Mouse (Mus musculus) retina, postnatal 7 days (tissue): Measurements from ENCODE around the gene Actl6a.
"Not testable (repeated sequence)": the region's sequence is repeated elsewhere in the genome, so short reads cannot be mapped to it uniquely, and the experiment has no call there.

Experiments used
- DNase-seq: peaks from one replicate; pipeline ENCODE4 v3.0.0-alpha.2; 2012; ENCODE audit warnings: low read depth, low spot score

The Actl6a gene

GRCm38 (mm10) chr3:32705647-32706348, at the start of gene Actl6a:
Actl6a (plus strand) TSS chr3:32706298.
- DNase-seq = not testable (repeated sequence)

GRCm38 (mm10) chr3:32656398-32656994, 49.6 kb upstream of the Actl6a start:
- no peak for DNase-seq

GRCm38 (mm10) chr3:32658401-32658800, 47.7 kb upstream of the Actl6a start:
- no peak for DNase-seq

- DNase-seq = no peak
Observed at GRCm38 (mm10) chr3:32658821-32659220, 47.3 kb upstream of the Actl6a start.

GRCm38 (mm10) chr3:32659506-32659905, 46.6 kb upstream of the Actl6a start:
- DNase-seq = no peak

GRCm38 (mm10) chr3:32660276-32660675, 45.8 kb upstream of the Actl6a start:
- no peak for DNase-seq

GRCm38 (mm10) chr3:32660831-32661555, 45.1 kb upstream of the Actl6a start:
- DNase-seq = no peak

- no peak for DNase-seq
Observed at GRCm38 (mm10) chr3:32661556-32661930, 44.6 kb upstream of the Actl6a start.

- no peak for DNase-seq
Observed at GRCm38 (mm10) chr3:32668256-32668959, 37.7 kb upstream of the Actl6a start.

GRCm38 (mm10) chr3:32669211-32669610, 36.9 kb upstream of the Actl6a start:
- DNase-seq = no peak

- no peak for DNase-seq
Observed at GRCm38 (mm10) chr3:32670196-32670595, 35.9 kb upstream of the Actl6a start.

GRCm38 (mm10) chr3:32673151-32673550, 32.9 kb upstream of the Actl6a start:
- no peak for DNase-seq

GRCm38 (mm10) chr3:32676393-32676792, 29.7 kb upstream of the Actl6a start:
- DNase-seq = no peak

GRCm38 (mm10) chr3:32682910-32683531, 23.1 kb upstream of the Actl6a start:
- no peak for DNase-seq

- DNase-seq = no peak
Observed at GRCm38 (mm10) chr3:32684631-32685030, 21.5 kb upstream of the Actl6a start.

GRCm38 (mm10) chr3:32686537-32686936, 19.6 kb upstream of the Actl6a start:
- DNase-seq = no peak

- no peak for DNase-seq
Observed at GRCm38 (mm10) chr3:32687156-32687555, 18.9 kb upstream of the Actl6a start.

GRCm38 (mm10) chr3:32689567-32689999, 16.5 kb upstream of the Actl6a start:
- DNase-seq = no peak

GRCm38 (mm10) chr3:32690008-32690407, 16.1 kb upstream of the Actl6a start:
- no peak for DNase-seq

- no peak for DNase-seq
Observed at GRCm38 (mm10) chr3:32690901-32691300, 15.2 kb upstream of the Actl6a start.

- no peak for DNase-seq
Observed at GRCm38 (mm10) chr3:32691841-32692240, 14.3 kb upstream of the Actl6a start.

- DNase-seq = no peak
Observed at GRCm38 (mm10) chr3:32694211-32694610, 11.9 kb upstream of the Actl6a start.
